Mouse (Mus musculus) mouse trophoblast stem cell (cell line): ENCODE measurements around the gene Olfr498.

Experiments used
- in situ Hi-C, 2 experiments: fragments of 300-500 bp; cut with MseI, MboI; formaldehyde crosslinking; loops; 2 replicates in 1 of 2; 3 replicates in 1 of 2; pipeline ENCODE4 v1.15.1; 2025

The Olfr498 gene

DNA sequence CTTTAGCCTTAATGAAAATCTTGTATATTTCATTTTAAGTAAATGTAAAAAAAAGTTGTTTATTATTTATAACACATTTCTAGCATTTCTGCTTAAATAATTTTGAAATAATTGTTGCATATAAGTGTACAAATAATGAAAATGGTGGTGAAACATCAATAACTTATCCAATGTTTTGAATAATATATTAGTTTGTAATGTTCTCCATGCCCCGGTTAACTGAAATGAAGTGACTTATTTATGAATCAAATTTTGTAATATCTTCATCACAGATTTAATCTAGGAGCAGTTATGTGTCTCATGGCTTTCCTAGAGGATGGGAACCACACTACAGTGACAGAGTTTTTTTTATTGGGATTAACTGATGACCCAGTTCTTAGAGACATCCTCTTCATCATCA lies at the start of gene Olfr498:
TSS of gene Olfr498 (plus strand) at position 301 of the 400 bp plus-strand sequence.
- in situ Hi-C loops = loop anchor here in 1 of 2 experiments (5.0 kb wide), 1 partner anchor 62 kb away; the partner anchor contains the start of gene Olfr502

DNA sequence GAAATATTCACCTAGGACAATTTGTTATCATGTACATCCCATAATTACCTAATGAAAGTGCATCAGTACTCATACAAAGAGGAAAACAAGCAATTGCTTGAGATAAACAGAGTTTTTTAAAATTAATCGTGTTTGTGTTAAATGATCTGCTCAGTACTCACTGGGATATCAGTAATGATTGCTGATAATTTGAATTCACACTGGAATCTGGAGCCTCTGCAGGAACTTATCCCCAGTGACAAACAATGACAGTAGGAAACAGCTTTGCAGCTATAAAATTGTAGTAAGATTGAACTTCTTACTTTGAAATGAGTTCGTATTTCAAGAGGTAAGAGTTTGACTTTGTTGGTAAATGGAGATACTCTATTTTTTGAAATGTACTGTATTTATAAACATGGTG lies 45.0 kb upstream of the Olfr498 start, which contains the start of gene Olfr497:
TSS of gene Olfr497 (plus strand) at position 301 of the 400 bp plus-strand sequence.
- in situ Hi-C loops = no loop called here
